Mouse (Mus musculus) stomach, postnatal 0 days (tissue): ENCODE results near the gene Arid3c.

Source experiments
- CTCF ChIP-seq: IDR thresholded peaks from 2 replicates; pipeline ENCODE4 v1.5.1; 2016; ENCODE audit warnings: antibody characterized with exemption, low read depth, mild to moderate bottlenecking, moderate library complexity
- EP300 ChIP-seq: optimal IDR thresholded peaks from 2 replicates; pipeline ENCODE3; 2016; ENCODE audit warnings: antibody characterized with exemption

DNA sequence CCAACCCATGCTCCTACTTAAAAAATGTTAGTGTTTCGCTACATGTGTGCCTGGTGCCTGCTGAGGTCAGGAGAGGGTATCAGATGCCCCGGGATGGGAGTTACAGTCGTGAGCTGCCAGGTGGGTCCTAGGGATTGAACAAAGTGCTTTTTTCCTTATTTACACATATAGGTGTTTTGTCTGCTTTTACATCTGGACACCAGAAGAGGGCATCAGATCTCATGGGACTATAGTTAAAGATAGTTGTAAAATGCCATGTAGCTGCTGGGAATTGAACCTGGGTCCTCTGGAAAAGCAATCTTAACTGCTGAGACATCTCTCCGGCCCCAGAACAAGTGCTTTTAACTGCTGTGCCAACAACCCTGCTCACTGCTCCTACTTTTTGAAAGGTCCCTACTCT, 20.7 kb downstream of the Arid3c start:
- TF ChIP-seq EP300 = no peak
- peak; percentile 50 for TF ChIP-seq CTCF
